In the genomic region with DNA sequence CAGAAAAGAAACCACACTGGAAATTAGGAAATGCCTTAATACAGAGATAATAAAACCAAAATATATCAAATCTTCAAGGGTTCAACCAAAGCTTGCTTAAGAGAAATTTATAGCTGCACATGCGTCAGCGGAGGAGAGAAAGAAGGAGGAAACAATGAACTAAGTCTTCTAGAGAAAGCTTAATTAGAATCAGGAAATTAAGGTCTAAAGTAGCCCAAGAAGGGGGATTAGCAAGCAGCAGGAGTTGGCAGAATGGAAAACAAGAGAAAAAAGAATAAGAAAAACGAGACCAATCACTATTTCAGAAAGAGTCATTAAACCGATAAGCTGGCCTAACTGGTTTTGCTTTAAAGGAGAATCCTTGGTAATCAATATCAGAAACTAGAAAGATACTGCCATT, we compare ENCODE assay signal across 16 mouse cellular contexts.
DNase-seq lines count a peak whose midpoint lies in the region; ATAC-seq and TF ChIP-seq lines count a peak whose summit lies in the region.
"Had no signal": no experiment of that assay in that cellular context is flagged by ENCODE, and none has a peak within 500 bp of the region (broad histone marks: within the 10 kb centered on the region; RNA-seq: fewer than 3 reads in every experiment).

No protein-coding gene starts in this region.

- H3K27me3 ChIP-seq in embryonic facial prominence, embryonic 13.5 days = no peaks in the 10 kb centered on the region
- no peaks in the 10 kb centered on the region for H3K27me3 ChIP-seq in embryonic facial prominence, embryonic 10.5 days (replicated peaks; ENCODE audit: low read depth, poor library complexity, severe bottlenecking)
- no peaks in the 10 kb centered on the region for H3K27me3 ChIP-seq in heart, postnatal 0 days (ENCODE audit: control insufficient read depth, insufficient read depth, low read length)
- no peaks in the 10 kb centered on the region for H3K27me3 ChIP-seq in midbrain, postnatal 0 days (ENCODE audit: insufficient read depth, low read length)
- no peaks in the 10 kb centered on the region for H3K27me3 ChIP-seq in midbrain, embryonic 15.5 days (replicated peaks)
- H3K27me3 ChIP-seq in neural tube, embryonic 15.5 days (replicated peaks) = no peaks in the 10 kb centered on the region
- H3K27me3 ChIP-seq: limb, embryonic 12.5 days had no signal

- H3K9ac ChIP-seq in embryonic facial prominence, embryonic 13.5 days = no peak overlapping the region
- H3K9ac ChIP-seq in heart, postnatal 0 days (replicated peaks; ENCODE audit: low read depth, low read length) = no peak overlapping the region
- no peak overlapping the region for H3K9ac ChIP-seq in midbrain, postnatal 0 days (replicated peaks; ENCODE audit: low read length, poor library complexity, severe bottlenecking)
- no peak overlapping the region for H3K9ac ChIP-seq in midbrain, embryonic 15.5 days
- H3K9ac ChIP-seq in neural tube, embryonic 15.5 days (replicated peaks) = no peak overlapping the region
- H3K9ac ChIP-seq: limb, embryonic 12.5 days; liver, postnatal 0 days had no signal

- TF ChIP-seq CTCF in heart, postnatal 0 days (IDR thresholded peaks at IDR 0.05; ENCODE audit: low read depth) = no peak
- TF ChIP-seq CTCF in midbrain, postnatal 0 days (IDR thresholded peaks at IDR 0.05) = no peak

- no peak overlapping the region for H3K4me2 ChIP-seq in embryonic facial prominence, embryonic 13.5 days
- no peak overlapping the region for H3K4me2 ChIP-seq in heart, postnatal 0 days (ENCODE audit: low read depth, low read length)
- H3K4me2 ChIP-seq in midbrain, postnatal 0 days (ENCODE audit: low read depth, low read length, poor library complexity, severe bottlenecking) = no peak overlapping the region
- H3K4me2 ChIP-seq in midbrain, embryonic 15.5 days = no peak overlapping the region
- no peak overlapping the region for H3K4me2 ChIP-seq in neural tube, embryonic 15.5 days
- H3K4me2 ChIP-seq: limb, embryonic 12.5 days had no signal

- 25% methylated on average over 4 of the region's 4 CpGs for WGBS in embryonic facial prominence, embryonic 13.5 days
- WGBS in embryonic facial prominence, embryonic 10.5 days = 39% methylated on average over 4 of the region's 4 CpGs
- 71% methylated on average over 4 of the region's 4 CpGs for WGBS in heart, postnatal 0 days
- WGBS in midbrain, postnatal 0 days = 32% methylated on average over 4 of the region's 4 CpGs
- 35% methylated on average over 4 of the region's 4 CpGs for WGBS in midbrain, embryonic 15.5 days
- WGBS in neural tube, embryonic 15.5 days = 25% methylated on average over 4 of the region's 4 CpGs

- ATAC-seq in embryonic facial prominence, embryonic 13.5 days (ENCODE audit: insufficient number of reproducible peaks, insufficient read depth, low FRiP score, low TSS enrichment, low read depth) = no peak
- no peak for ATAC-seq in heart, postnatal 0 days (ENCODE audit: insufficient read depth, low read depth)
- no peak for ATAC-seq in midbrain, postnatal 0 days (ENCODE audit: low FRiP score)
- no peak for ATAC-seq in midbrain, embryonic 15.5 days (replicated peaks)
- no peak for ATAC-seq in neural tube, embryonic 15.5 days (ENCODE audit: low FRiP score)
- ATAC-seq: hindbrain, embryonic 16.5 days; liver, postnatal 0 days had no signal

- H3K4me3 ChIP-seq in embryonic facial prominence, embryonic 13.5 days = no peak overlapping the region
- no peak overlapping the region for H3K4me3 ChIP-seq in embryonic facial prominence, embryonic 10.5 days
- H3K4me3 ChIP-seq in heart, postnatal 0 days (ENCODE audit: low read depth, low read length) = no peak overlapping the region
- H3K4me3 ChIP-seq in midbrain, postnatal 0 days (ENCODE audit: low read depth, low read length) = no peak overlapping the region
- no peak overlapping the region for H3K4me3 ChIP-seq in midbrain, embryonic 15.5 days
- H3K4me3 ChIP-seq in neural tube, embryonic 15.5 days (replicated peaks) = no peak overlapping the region
- H3K4me3 ChIP-seq: forebrain, embryonic 10.5 days; heart, embryonic 10.5 days; limb, embryonic 12.5 days; myocyte had no signal

- no peaks in the 10 kb centered on the region for H3K36me3 ChIP-seq in embryonic facial prominence, embryonic 13.5 days
- no peaks in the 10 kb centered on the region for H3K36me3 ChIP-seq in embryonic facial prominence, embryonic 10.5 days (replicated peaks)
- no peaks in the 10 kb centered on the region for H3K36me3 ChIP-seq in heart, postnatal 0 days (replicated peaks; ENCODE audit: control insufficient read depth, insufficient read depth, low read length)
- H3K36me3 ChIP-seq in midbrain, postnatal 0 days (ENCODE audit: insufficient read depth, low read length) = no peaks in the 10 kb centered on the region
- no peaks in the 10 kb centered on the region for H3K36me3 ChIP-seq in midbrain, embryonic 15.5 days (replicated peaks)
- H3K36me3 ChIP-seq in neural tube, embryonic 15.5 days = no peaks in the 10 kb centered on the region
- H3K36me3 ChIP-seq: forebrain, embryonic 10.5 days; heart, embryonic 10.5 days; limb, embryonic 12.5 days had no signal

- no peak for DNase-seq in embryonic facial prominence, embryonic 10.5 days (ENCODE audit: low spot score)
- DNase-seq in heart, postnatal 0 days (ENCODE audit: low spot score) = no peak
- no peak for DNase-seq in heart, postnatal 36 days
- no peak for DNase-seq in midbrain, postnatal 0 days (ENCODE audit: low spot score)
- no peak for DNase-seq in layer of hippocampus, adult 9-10 months (ENCODE audit: low spot score)
- DNase-seq: gastrocnemius, postnatal 14 days; liver, postnatal 0 days; thymus, postnatal 4 days had no signal

- intact Hi-C loops in heart, postnatal 36 days (cut with DNase I) = no loop called here

- no peaks in the 10 kb centered on the region for H3K9me3 ChIP-seq in embryonic facial prominence, embryonic 13.5 days
- H3K9me3 ChIP-seq in embryonic facial prominence, embryonic 10.5 days = no peaks in the 10 kb centered on the region
- no peaks in the 10 kb centered on the region for H3K9me3 ChIP-seq in heart, postnatal 0 days (replicated peaks; ENCODE audit: control insufficient read depth, low read length)
- no peaks in the 10 kb centered on the region for H3K9me3 ChIP-seq in midbrain, postnatal 0 days (ENCODE audit: low read length)
- no peaks in the 10 kb centered on the region for H3K9me3 ChIP-seq in midbrain, embryonic 15.5 days
- no peaks in the 10 kb centered on the region for H3K9me3 ChIP-seq in neural tube, embryonic 15.5 days (replicated peaks)
- H3K9me3 ChIP-seq: forebrain, embryonic 10.5 days; heart, embryonic 10.5 days; limb, embryonic 12.5 days had no signal

- peaks cover 28% of the 10 kb centered on the region for H3K4me1 ChIP-seq in embryonic facial prominence, embryonic 13.5 days
- peaks cover 10% of the 10 kb centered on the region for H3K4me1 ChIP-seq in embryonic facial prominence, embryonic 10.5 days
- peaks cover 12% of the 10 kb centered on the region for H3K4me1 ChIP-seq in heart, postnatal 0 days (ENCODE audit: control insufficient read depth, insufficient read depth)
- H3K4me1 ChIP-seq in midbrain, postnatal 0 days (ENCODE audit: insufficient read depth, low read length) = no peaks in the 10 kb centered on the region
- H3K4me1 ChIP-seq in midbrain, embryonic 15.5 days = peaks cover 10% of the 10 kb centered on the region
- peaks cover 14% of the 10 kb centered on the region for H3K4me1 ChIP-seq in neural tube, embryonic 15.5 days

- peak overlapping the region; percentile 62; the same call in 1 of the 2 replicates for H3K27ac ChIP-seq in embryonic facial prominence, embryonic 13.5 days
- no peak overlapping the region for H3K27ac ChIP-seq in embryonic facial prominence, embryonic 10.5 days (replicated peaks)
- peak overlapping the region; percentile 65; the same call in 1 of the 2 replicates for H3K27ac ChIP-seq in heart, postnatal 0 days (ENCODE audit: low read depth)
- peak overlapping the region; percentile 63; the same call in 1 of the 2 replicates for H3K27ac ChIP-seq in midbrain, postnatal 0 days (ENCODE audit: low read depth, low read length)
- no peak overlapping the region for H3K27ac ChIP-seq in midbrain, embryonic 15.5 days
- peak overlapping the region; percentile 73 for H3K27ac ChIP-seq in neural tube, embryonic 15.5 days (replicated peaks)
- H3K27ac ChIP-seq: heart, embryonic 10.5 days; limb, embryonic 12.5 days had no signal

- TF ChIP-seq EP300 in heart, postnatal 0 days (IDR thresholded peaks at IDR 0.05; ENCODE audit: low read depth) = no peak

Comparison
In these comparisons a context has a peak if more than half of its experiments do, and no peak if none do; other contexts are left out.
1. H3K27ac ChIP-seq: peak in embryonic facial prominence, embryonic 13.5 days (single experiment), heart, postnatal 0 days (single experiment), midbrain, postnatal 0 days (single experiment) and neural tube, embryonic 15.5 days (single experiment); none in embryonic facial prominence, embryonic 10.5 days (single experiment) and midbrain, embryonic 15.5 days (single experiment).